Mouse (Mus musculus) forebrain, embryonic 11.5 days (tissue): ENCODE measurements around the gene Ewsr1. TPM values are rescaled to one million over a fixed set of nuclear protein-coding genes. Genes with fewer than 3 reads are reported as not detected.

ENCODE experiments used
- ATAC-seq: fragments of 200-750 bp; cut with Nextera tagmentation; replicated peaks from 2 replicates; pipeline ENCODE4 v1.8.0; 2017; ENCODE audit warnings: moderate TSS enrichment; ENCODE audit not compliant: low FRiP score
- DNase-seq: peaks from one replicate; pipeline ENCODE4 v3.0.0-alpha.2; 2017; ENCODE audit warnings: low spot score
- H3K27ac ChIP-seq: fragments of 300-500 bp; sonication (generic); 2 replicates; pipeline ENCODE4 v1.5.1; 2014; ENCODE audit warnings: low read depth, low read length
- H3K27me3 ChIP-seq: fragments of 300-500 bp; sonication (generic); 2 replicates; pipeline ENCODE4 v1.6.1; 2014; ENCODE audit warnings: mild to moderate bottlenecking, low read length, mixed read lengths; ENCODE audit not compliant: control insufficient read depth, insufficient read depth
- H3K36me3 ChIP-seq: fragments of 300-500 bp; sonication (generic); 2 replicates; pipeline ENCODE4 v1.6.1; 2014; ENCODE audit warnings: mild to moderate bottlenecking, low read length, moderate library complexity, mixed read lengths; ENCODE audit not compliant: control insufficient read depth, insufficient read depth
- H3K4me1 ChIP-seq: fragments of 300-500 bp; sonication (generic); replicated peaks from 2 replicates; pipeline ENCODE4 v1.6.1; 2014; ENCODE audit warnings: low read length, mixed read lengths; ENCODE audit not compliant: control insufficient read depth, insufficient read depth
- H3K4me2 ChIP-seq: fragments of 300-500 bp; sonication (generic); 2 replicates; pipeline ENCODE4 v1.6.1; 2014; ENCODE audit warnings: low read depth, mild to moderate bottlenecking, low read length, moderate library complexity, mixed read lengths; ENCODE audit not compliant: severe bottlenecking
- H3K4me3 ChIP-seq: fragments of 300-500 bp; sonication (generic); 2 replicates; pipeline ENCODE4 v1.5.1; 2014; ENCODE audit warnings: low read depth, low read length
- H3K9ac ChIP-seq: fragments of 300-500 bp; sonication (generic); 2 replicates; pipeline ENCODE4 v1.6.1; 2014; ENCODE audit warnings: low read length
- H3K9me3 ChIP-seq: fragments of 300-500 bp; sonication (generic); 2 replicates; pipeline ENCODE4 v1.6.1; 2016; ENCODE audit warnings: low read length, mixed read lengths; ENCODE audit not compliant: control insufficient read depth
- WGBS: fragments of 180-500 bp; shearing (Covaris S2); extraction: QIAGEN DNeasy Blood & Tissue Kit; methylation state at CpG from one replicate; pipeline ENCODE4 v1.1.7; 2014; 5-methylcytosine and 5-hydroxymethylcytosine counted together
- polyA plus RNA-seq: library from polyadenylated mRNA; unstranded; fragments of >200 nt; fragmentation: Nextera tagmentation; extraction: Ambion mirVana; gene quantifications from 2 replicates; pipeline ENCODE4 v1.2.1, GENCODE M21; 2014

Ewsr1 gene
- 509 and 539 TPM in 2 replicates for polyA plus RNA-seq

DNA sequence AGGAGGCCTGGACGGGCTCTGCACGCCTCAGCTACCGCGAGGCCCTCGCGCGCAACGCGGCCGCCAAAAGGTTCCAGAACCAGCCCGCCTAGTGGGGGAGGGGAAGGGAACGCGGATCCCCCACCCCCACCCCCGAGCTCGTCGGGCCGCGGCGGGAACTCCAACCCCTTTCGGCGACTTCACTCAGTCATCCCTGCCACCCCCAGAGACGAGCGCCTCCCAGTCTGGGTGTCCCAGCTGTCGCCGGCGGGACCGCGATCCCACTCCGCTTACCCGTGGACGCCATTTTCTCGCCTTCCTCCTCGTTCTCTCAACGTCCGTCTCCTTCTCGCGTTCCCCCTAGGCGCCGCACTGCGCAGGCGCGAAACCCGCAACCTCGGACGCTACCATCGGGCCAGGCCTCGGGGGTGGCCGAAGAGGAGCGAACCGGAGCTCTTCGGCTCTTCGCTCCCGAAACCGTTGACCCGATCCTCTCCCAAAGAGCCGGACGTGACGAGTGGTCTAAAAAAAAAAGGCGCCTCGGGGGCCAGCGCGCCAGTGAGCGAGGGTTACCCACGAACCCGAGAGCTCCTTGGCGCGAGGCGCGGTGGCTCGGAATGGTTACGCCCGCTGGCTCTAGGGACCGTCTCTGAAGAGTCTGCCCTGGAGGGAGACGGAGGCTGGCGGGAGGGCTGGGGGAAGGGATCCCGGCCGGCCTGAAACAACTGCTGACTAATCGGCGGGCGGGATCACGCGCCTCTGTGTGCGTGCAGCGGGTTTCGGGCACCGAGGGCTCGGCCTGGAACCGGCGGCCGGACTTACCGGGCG is at the start of gene Ewsr1, which contains the start of gene Rhbdd3:
Gene Ewsr1 (minus strand): TSS at position 531 of the 807 bp plus-strand sequence.
Gene Rhbdd3 (plus strand): TSS at position 191 of the 807 bp plus-strand sequence.
- peak within 1 kb of the TSS; percentile 100 for H3K4me3 ChIP-seq
- peak; percentile 89 for ATAC-seq
- no peaks in the 10 kb centered on the region for H3K9me3 ChIP-seq
- peaks cover 3% of the 10 kb centered on the region; the same call in 1 of the 2 replicates for H3K4me1 ChIP-seq
- peak within 1 kb of the TSS; percentile 90 for H3K27ac ChIP-seq
- H3K9ac ChIP-seq = peak within 1 kb of the TSS; percentile 99
- DNase-seq = peak; percentile 98
- no peaks in the 10 kb centered on the region for H3K27me3 ChIP-seq
- under 1% methylated on average over 92 of the region's 92 CpGs for WGBS
- peak within 1 kb of the TSS; percentile 87 for H3K4me2 ChIP-seq
- no peaks in the 10 kb centered on the region for H3K36me3 ChIP-seq

DNA sequence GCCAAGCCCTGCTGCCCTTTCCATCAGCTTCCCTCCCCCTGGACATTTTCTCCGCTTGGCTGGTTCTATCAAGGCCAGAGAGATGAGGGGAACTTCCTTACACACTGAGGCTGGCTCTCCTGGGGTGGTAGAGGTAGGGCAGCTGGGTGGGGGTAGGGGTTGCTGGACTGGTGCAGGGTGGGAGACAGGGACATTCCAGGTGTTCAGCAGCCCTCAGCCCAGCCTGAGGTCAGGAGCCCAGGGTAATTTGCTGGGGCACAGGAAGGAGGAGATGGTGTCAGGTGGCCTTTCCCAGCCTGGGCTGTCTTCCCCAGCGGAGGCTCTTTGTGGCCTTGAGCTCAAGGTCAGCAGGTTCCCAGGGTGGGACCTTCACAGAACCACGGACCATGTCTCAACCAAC is 46.5 kb upstream of the Ewsr1 start:
- Histone ChIP-seq H3K27me3 (no peaks in the 10 kb centered on the region), H3K4me1 (peaks cover 17% of the 10 kb centered on the region), H3K4me3 (no peak overlapping the region), H3K9me3 (no peaks in the 10 kb centered on the region), H3K36me3 (no peaks in the 10 kb centered on the region), H3K9ac (no peak overlapping the region), H3K4me2 (no peak overlapping the region), H3K27ac (no peak overlapping the region)
- no peak for ATAC-seq
- DNase-seq = no peak
- 73% methylated on average over 3 of the region's 3 CpGs for WGBS

DNA sequence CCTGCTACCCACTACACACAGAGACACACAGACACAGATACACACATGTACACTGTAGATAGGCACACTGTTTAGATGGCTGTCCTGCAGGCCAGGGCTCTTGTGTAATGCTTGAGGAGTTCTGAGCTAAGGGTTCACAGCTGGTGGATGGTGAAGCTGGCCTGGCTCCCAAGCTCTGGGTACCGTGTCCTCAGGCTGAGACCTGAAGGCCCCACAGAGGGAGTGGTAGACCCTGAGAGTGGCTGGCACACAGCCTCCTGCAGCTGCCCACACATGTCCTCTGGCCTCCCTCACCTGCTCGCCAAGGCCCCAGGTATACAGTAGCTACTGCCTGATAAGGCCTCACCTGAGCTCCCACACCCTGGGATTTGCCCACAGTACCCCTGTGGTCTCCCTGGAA is 42.9 kb upstream of the Ewsr1 start:
- Histone ChIP-seq H3K4me3 (no peak overlapping the region), H3K4me2 (no peak overlapping the region), H3K9me3 (no peaks in the 10 kb centered on the region), H3K27me3 (no peaks in the 10 kb centered on the region), H3K36me3 (no peaks in the 10 kb centered on the region), H3K9ac (no peak overlapping the region), H3K4me1 (peaks cover 3% of the 10 kb centered on the region; the same call in 1 of the 2 replicates), H3K27ac (no peak overlapping the region)
- no peak for DNase-seq
- ATAC-seq = no peak
- WGBS = 84% methylated on average over 2 of the region's 2 CpGs

DNA sequence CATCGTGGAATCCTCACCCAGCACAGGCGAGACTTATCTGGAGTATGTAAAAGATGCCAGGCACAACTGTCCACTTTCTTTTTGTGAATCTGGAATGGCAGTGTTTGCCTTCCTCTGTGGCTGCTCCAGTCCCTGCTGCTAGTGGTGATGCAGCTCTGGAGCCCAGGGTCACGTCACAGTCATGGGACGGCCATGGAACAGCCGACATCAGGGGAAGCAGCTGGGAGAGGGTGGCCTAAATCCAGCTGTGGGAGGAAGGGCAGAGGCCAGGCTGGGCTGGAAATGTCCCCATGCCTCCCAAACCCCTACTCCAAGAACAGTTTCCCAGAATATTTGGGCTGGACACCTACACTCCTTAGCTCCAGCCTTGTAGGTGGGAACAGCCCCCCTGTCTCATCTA is 42.2 kb upstream of the Ewsr1 start:
- H3K9me3 ChIP-seq = no peaks in the 10 kb centered on the region
- H3K4me3 ChIP-seq = no peak overlapping the region
- H3K4me1 ChIP-seq = peaks cover 3% of the 10 kb centered on the region; the same call in 1 of the 2 replicates
- ATAC-seq (no peak), DNase-seq (no peak)
- no peak overlapping the region for H3K4me2 ChIP-seq
- H3K9ac ChIP-seq = no peak overlapping the region
- no peak overlapping the region for H3K27ac ChIP-seq
- no peaks in the 10 kb centered on the region for H3K27me3 ChIP-seq
- no peaks in the 10 kb centered on the region for H3K36me3 ChIP-seq
- WGBS = 90% methylated on average over 5 of the region's 5 CpGs

DNA sequence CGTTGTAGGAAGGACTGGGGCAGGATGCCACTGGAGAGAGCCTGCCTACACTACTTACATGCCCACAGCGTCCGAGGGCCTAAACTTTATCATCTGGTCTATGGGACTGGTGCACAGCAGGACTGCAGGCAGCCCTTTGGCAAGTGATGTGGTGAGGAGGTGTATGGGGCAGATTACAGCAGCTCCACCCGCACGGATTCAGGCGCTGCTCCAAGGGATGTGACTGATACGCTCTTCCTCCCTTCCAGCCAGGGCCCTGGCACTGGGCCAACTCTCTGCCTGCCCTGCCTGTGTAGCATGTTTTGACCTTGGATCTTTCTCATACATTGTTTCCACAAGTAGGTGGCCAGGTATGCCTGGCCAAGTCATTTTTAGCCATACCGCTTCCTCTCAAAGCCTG is 41.6 kb upstream of the Ewsr1 start:
- H3K4me1 ChIP-seq = peaks cover 3% of the 10 kb centered on the region; the same call in 1 of the 2 replicates
- H3K9ac ChIP-seq = no peak overlapping the region
- no peaks in the 10 kb centered on the region for H3K36me3 ChIP-seq
- WGBS = 78% methylated on average over 8 of the region's 8 CpGs
- no peak for ATAC-seq
- H3K9me3 ChIP-seq = no peaks in the 10 kb centered on the region
- no peak overlapping the region for H3K4me2 ChIP-seq
- no peak overlapping the region for H3K4me3 ChIP-seq
- no peak overlapping the region for H3K27ac ChIP-seq
- no peaks in the 10 kb centered on the region for H3K27me3 ChIP-seq
- no peak for DNase-seq

DNA sequence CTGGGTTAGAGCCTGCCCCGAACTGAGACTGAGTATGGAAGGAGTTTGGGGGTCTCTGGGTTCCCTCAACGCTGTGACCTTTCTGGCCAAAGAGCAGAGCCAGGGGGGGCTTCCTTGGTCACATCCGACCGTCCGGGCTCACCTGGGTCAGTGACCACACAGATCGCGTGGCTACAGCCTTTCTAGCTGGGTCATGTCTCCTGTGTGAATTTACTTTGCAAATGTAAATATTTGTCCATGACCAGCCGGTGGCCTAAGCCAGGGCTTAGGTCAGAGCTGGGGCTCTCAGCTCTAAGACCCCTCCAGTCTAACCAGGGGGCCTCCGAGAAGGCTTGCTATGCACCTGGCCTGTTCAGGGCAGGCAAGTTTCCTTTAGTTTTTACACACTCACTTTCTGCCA is 40.3 kb upstream of the Ewsr1 start:
- no peak for ATAC-seq
- WGBS = 86% methylated on average over 9 of the region's 9 CpGs

DNA sequence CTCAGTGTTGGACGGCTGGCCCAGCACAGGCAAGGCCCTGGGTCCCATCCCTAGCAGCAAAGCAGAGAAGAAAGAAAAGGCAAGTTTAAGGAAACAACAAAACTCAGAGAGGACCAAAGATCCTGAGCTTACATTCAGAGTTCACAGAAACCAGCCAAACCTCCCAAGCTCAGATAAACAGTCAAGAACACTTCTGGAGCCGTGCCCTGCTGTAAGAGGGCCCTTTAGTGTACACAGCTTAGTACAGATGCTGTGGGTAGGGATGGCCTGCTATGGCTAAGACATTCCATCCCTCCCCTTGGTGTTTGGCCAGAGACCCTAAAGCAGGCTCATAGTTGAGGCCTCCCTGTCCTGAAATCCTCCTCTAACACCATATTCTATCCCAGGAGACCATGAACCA is 39.6 kb upstream of the Ewsr1 start:
- Histone ChIP-seq H3K4me2 (no peak overlapping the region), H3K4me1 (peaks cover 3% of the 10 kb centered on the region; the same call in 1 of the 2 replicates), H3K4me3 (no peak overlapping the region), H3K36me3 (no peaks in the 10 kb centered on the region), H3K9me3 (no peaks in the 10 kb centered on the region), H3K27me3 (no peaks in the 10 kb centered on the region), H3K9ac (no peak overlapping the region), H3K27ac (no peak overlapping the region)
- no peak for DNase-seq
- no peak for ATAC-seq
- WGBS = 85% methylated on average over 2 of the region's 2 CpGs

More for the DNA sequence above, 40.3 kb upstream of the Ewsr1 start:
- H3K27me3 ChIP-seq = no peaks in the 10 kb centered on the region
- H3K9ac ChIP-seq = no peak overlapping the region
- DNase-seq = no peak
- peaks cover 3% of the 10 kb centered on the region; the same call in 1 of the 2 replicates for H3K4me1 ChIP-seq
- no peaks in the 10 kb centered on the region for H3K9me3 ChIP-seq
- H3K4me3 ChIP-seq = no peak overlapping the region
- H3K36me3 ChIP-seq = no peaks in the 10 kb centered on the region
- H3K27ac ChIP-seq = no peak overlapping the region
- no peak overlapping the region for H3K4me2 ChIP-seq

DNA sequence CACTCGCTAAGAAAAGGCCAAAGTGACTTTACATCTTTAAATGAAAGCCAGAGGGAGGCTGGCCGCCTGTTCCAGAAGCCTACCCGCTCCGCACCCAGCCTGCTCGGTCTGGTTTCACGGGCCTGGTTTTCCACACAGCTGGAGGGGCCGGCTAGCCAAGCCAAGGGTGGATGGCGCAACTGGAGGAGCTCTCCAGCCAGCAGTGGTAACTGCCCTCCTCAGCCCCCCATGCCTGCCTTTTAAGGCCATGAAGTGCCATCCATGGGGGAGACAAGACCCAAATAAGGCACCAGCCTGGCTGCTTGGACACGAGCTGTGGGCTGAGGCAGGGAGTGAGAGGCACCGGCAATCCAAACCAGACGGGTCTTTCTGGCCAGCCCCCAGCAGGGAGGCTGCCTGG is 36.8 kb upstream of the Ewsr1 start:
- no peak overlapping the region for H3K4me2 ChIP-seq
- no peaks in the 10 kb centered on the region for H3K36me3 ChIP-seq
- no peak overlapping the region for H3K4me3 ChIP-seq
- no peak for DNase-seq
- H3K27ac ChIP-seq = no peak overlapping the region
- no peak overlapping the region for H3K9ac ChIP-seq
- no peak for ATAC-seq
- 75% methylated on average over 11 of the region's 11 CpGs for WGBS
- H3K9me3 ChIP-seq = no peaks in the 10 kb centered on the region
- no peaks in the 10 kb centered on the region for H3K27me3 ChIP-seq
- peaks cover 3% of the 10 kb centered on the region; the same call in 1 of the 2 replicates for H3K4me1 ChIP-seq

DNA sequence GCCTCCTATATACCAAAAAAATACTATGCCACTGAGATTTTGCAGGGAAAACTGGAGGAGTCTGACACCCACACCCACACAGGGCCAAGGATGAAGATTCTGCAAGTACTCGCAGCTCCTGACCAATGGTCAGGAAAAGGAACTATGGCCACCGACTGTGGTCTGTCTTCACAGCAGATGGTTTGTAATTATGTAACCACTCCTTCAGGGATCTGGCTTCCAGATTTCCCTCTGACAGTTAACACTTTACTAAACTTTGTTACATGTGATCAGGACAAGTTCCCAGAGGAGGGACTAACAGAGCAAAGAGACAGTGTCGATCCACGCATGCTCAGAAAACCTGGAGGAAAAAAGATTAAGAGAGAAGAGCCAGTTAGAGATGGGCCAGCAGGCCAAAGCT is 33.7 kb upstream of the Ewsr1 start:
- H3K9ac ChIP-seq = no peak overlapping the region
- peaks cover 12% of the 10 kb centered on the region for H3K4me1 ChIP-seq
- H3K4me3 ChIP-seq = no peak overlapping the region
- no peak overlapping the region for H3K27ac ChIP-seq
- no peaks in the 10 kb centered on the region for H3K9me3 ChIP-seq
- WGBS = 89% methylated on average over 4 of the region's 4 CpGs
- DNase-seq = no peak
- H3K36me3 ChIP-seq = no peaks in the 10 kb centered on the region
- ATAC-seq = no peak
- H3K4me2 ChIP-seq = no peak overlapping the region
- no peaks in the 10 kb centered on the region for H3K27me3 ChIP-seq
